Mouse (Mus musculus): ENCODE data around the gene Ttc23. TPM values are rescaled to one million over a fixed set of nuclear protein-coding genes. Genes with fewer than 3 reads are reported as not detected.

Ttc23 gene
- total RNA-seq, 4 experiments from 2014 or later, result 17.8 to 24.1 (median 22.1) TPM

GRCm38 (mm10) chr7:67800547-67800946 is 153.3 kb downstream of the Ttc23 start:
- no peak for DNase-seq (ENCODE audit: low spot score in 2 of 2)

- no peak for DNase-seq (ENCODE audit: low spot score in 2 of 2)
These were observed 153.8 kb downstream of the Ttc23 start for GRCm38 (mm10) chr7:67801022-67801421.

- peak; percentile 69 to 70 for DNase-seq (ENCODE audit: low spot score in 2 of 2)
These were observed 156.0 kb downstream of the Ttc23 start for GRCm38 (mm10) chr7:67803015-67803856.

- DNase-seq (ENCODE audit: low spot score in 2 of 2), result no peak
These were observed 156.6 kb downstream of the Ttc23 start for GRCm38 (mm10) chr7:67803857-67804215.

Small RNAs within 50 kb of the gene (microRNA-seq; reads per million reads assigned to microRNA genes)
- gene Gm23844, result not detected

Other genes with a start within 250 kb of the Ttc23 start
- 10 to 100 TPM; 26.2 to 35.8 (median 27.6) TPM for gene Lrrc28, start 2.1 kb upstream of the Ttc23 start, total RNA-seq (2022)
- 100 to 1,000 TPM; 268 to 577 (median 411) TPM for gene Synm, start 112.3 kb downstream of the Ttc23 start, total RNA-seq (2022)

Data from gastrocnemius, adult 8-10 months (tissue).